Mouse (Mus musculus): ENCODE results near the gene Phb. TPM values are rescaled to one million over a fixed set of nuclear protein-coding genes. Genes with fewer than 3 reads are reported as not detected.
"Not testable (repeated sequence)": the region's sequence is repeated elsewhere in the genome, so short reads cannot be mapped to it uniquely, and the experiment has no call there.

Gene Phb
- total RNA-seq, 4 experiments from 2014 or later: 379 to 441 (median 399) TPM

DNA sequence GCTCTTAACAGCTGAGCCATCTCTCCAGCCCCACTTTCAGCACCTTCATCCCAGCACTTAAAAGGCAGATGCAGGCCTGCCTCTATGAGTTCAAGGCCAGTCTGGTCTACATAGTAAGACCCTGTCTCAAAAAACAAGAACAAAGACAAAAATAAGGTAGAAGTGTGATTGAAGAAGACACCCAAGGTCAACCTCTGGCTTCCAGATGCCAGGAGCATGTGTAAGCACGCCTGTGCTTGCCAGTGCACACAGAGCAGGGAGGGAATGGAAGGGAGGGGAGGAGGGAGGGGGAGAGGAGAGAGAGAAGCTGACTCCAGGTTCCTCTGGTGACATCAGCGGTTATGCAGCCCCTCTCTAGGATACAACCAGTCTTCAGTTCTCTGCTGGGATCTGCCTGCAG is 16.8 kb upstream of the Phb start:
- DNase-seq (ENCODE audit: low spot score): no peak

DNA sequence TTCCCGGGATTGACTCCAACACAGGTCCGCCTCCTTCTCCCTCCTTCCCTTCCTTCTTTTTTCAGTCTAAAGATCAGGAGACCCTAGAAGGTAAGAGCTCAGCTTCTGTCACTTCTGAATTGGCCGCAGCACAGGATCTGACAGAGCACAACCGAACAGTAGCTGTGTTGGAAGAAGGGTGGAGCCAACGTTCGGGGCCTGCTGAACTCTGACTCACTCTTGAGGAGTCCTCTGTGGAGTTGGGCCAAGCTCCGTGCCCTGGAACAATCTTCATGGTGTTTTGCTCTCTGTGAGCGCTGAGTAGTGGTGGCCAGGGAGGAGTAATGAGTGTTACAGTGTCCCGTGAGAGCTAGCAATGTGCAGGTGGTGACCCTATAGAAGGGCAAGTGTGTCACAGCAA is 15.8 kb upstream of the Phb start:
- no peak for DNase-seq (ENCODE audit: low spot score)

DNA sequence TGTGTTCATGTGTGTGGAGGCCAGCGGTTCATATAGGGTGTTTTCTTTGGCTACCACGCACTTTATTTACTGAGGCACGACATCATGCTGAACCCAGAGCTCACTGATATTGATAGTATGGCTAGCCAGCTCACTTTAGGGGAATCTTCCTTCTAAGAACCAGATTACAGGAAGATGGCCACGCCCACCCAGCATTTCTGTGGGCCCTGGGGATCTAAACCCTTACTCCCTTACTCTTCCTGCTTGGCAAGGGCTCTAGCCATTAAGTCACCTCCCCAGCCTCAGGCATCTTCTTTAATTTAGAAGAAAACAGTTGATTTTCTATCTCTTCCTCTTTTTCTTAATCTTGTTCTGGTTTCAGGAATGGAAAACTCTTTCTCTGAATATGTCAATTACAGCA is 9.3 kb upstream of the Phb start:
- DNase-seq (ENCODE audit: low spot score): no peak

DNA sequence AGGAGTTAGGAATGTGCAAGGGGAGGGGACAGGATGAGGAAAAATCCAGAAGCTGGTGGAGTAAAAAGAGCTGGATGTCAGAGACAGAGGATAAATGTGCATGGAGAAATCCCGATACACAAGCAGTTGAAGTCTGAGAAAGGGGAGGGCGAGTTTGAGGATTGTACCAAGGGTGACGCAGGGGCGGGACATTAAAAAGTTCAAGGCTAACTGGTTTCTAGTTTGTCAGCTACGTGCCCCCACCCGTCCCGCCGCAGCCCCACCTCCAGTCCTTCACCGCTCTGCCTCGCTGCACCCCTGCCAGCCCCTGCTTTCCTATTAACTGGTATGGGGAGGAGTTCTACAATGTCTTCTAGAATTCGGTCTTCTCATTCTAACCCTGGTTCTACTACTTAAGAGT is 420 bp downstream of the Phb start:
- DNase-seq (ENCODE audit: low spot score): no peak

DNA sequence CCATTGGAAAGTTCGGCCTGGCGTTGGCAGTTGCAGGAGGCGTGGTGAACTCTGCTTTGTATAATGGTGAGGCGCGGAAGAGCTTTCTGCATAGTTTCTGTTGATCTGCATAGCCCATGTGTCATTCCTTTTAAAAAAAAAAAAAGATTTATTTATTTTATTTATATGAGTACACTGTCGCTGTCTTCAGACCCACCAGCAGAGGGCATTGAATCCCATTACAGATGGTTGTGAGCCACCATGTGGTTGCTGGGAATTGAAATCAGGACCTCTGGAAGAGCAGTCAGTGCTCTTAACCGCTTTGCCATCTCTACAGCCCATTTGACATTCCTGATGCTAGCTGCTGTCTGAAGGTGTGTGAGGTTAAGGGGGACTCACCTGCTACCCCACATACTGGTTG is 1.3 kb downstream of the Phb start:
- DNase-seq (ENCODE audit: low spot score): not testable (repeated sequence)

DNA sequence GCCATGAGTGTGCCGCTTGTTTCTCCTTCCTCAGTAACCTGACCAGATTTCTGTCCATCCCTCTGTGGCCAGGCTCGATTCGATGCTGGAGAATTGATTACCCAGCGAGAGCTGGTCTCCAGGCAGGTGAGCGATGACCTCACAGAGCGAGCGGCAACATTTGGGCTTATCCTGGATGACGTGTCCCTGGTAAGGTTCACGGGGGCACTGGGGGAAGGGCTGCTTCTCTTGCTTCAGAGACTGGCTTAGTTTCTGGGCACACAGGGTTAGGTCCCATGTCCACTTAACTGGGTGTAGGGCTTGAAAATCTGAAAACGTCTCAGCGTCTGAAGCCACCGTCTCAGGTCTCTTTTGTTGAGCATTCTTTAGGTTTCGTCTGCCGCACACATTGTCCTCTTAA is 8.7 kb downstream of the Phb start:
- DNase-seq (ENCODE audit: low spot score): no peak

DNA sequence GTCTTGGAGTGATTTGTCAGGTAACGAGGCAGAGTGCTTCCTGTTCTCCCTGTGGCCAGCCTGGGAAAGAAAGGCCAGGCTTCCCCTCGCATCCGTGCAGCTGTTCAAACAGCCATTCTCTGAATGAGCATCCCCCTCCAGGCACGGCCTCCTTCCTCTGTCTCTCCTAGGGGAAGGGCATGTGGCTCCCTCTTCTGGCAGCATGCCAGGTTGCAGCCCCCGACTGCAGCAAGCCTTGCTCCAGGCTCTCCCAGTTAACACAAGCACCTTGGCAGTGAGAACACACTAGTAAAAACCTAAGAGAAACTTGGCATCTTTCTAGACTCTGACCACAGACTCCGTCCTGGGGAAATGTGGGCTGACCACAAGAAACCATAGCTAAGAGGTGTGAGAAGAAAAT is 9.6 kb downstream of the Phb start:
- DNase-seq (ENCODE audit: low spot score): no peak

DNA sequence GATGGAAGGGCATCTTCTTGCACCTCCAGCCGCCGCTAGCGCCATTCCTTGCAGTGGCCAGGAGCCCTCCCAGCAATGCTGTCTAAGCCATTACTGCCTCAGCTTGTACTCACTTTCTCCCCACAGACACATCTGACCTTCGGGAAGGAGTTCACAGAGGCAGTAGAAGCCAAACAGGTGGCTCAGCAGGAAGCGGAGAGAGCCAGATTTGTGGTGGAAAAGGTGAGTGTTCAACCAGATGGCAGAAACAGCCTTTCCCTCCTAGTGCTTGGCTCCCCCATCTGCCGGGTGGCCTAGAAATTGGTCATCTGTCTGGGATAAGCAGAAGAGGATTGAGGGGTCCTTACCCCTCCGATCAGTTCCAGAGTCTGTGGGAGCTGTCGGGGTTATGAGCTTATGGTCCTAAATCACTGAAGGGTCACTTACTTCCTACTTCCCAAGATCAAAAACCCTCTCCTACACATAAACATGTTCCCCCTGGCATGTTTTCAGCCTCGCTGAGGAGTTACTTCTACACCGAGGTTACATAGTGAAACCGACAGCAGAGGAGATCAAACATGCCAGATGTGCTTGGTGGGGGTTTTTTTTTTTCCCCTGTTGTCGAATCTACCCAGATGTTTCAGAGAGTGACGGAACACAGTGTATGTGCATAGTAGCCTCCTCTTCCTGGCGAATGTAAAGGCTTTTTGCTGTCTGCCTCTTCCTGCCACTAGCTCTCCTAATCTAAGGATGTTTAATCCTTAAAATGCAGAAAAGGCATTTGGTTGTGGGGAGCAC is 11.4 kb downstream of the Phb start:
- no peak for DNase-seq (ENCODE audit: low spot score)

DNA sequence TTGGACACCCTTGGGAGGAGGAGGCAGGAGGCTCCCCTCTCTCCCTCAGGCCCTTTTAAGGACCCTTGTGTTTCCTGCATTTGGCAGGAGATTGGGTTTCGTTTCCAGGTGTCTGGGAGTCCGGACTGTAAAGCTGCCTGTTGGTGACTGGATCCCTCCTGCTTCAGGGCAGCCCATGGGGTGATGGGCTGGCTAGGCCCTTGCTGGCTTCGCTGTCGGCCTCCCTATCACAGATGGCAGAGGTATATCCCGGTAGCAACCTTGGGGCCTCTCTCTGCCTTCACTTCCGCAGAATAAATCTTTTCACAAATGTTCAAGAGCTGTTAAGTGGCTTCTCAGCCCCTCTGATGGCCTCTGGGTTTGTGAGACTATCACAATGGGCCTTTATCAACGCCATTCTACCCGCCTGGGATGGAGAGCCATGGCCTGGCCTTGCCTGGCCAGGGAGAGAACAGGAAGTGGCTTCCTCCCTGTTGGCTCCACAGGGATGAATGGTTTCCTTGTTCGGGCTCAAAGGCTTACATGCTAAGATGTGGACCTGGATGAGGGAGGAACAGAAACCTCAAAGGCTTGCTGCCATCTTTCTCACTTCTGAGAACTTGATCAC is 15.3 kb downstream of the Phb start:
- no peak for DNase-seq (ENCODE audit: low spot score)

DNA sequence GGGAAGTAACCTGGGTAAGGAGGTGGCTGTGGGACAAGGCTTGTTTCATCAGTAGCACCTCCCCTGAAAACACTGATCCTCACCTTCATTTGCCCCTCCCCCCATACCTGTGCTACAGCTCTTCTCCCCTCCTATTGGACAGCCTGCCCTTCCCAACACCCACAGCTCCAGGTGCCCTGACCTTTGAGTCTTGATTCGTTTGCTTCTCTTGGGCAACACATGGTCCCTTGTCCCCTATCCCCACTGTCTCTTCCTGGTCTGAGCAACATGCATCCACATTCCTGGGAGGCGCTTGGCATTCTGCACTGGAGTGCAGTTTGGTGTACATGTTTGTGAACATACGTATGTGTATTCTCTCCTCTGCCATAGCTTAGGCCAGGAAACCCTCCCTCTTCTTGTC is 16.2 kb downstream of the Phb start:
- no peak for DNase-seq (ENCODE audit: low spot score)

DNA sequence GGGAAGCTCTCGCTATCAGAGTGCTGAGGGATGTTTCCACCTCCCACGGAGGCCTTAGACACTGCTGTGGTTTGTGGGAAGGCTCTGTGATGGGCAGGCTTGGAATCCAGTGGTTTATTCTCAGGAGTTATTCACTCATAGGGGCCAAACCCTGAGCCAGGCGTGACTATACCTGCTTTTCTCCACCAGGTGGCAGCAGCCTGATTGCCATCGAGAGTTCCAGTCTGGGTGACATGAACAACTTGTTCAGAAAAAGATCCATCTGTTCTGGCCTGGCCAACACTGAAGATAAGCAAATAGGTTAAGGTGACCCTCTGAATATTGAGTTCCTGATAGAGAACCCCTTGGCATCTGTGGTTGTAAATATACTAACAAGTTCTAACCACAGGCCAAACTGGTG is 19.3 kb downstream of the Phb start:
- peak; percentile 79 for DNase-seq (ENCODE audit: low spot score)

DNA sequence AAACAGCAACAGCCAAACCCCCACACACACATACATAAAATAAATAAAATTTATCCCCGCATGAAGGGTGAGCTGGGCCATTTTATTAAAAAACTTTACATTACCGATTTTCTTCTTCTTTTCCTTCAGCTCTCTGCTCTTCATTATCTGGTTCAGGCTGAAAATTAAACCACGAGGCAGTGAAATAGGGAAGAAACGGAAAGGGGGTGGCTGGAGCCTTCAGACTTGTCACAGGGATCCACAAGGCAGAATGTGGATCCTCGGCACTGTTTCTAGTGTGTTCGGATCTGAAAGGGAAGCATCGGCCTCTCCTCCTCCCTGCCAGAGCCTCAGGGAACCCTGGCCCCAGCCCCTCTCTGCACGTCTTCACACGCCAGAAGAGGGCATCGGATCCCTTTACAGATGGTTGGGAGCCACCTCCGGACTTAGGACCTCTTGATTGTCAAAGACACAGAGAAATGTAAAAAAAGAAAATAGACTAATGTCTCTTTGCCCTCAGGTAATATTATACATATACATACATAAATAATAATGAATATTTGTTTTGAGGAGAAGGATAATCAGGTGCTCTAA is 20.4 kb downstream of the Phb start:
- DNase-seq (ENCODE audit: low spot score): no peak

DNA sequence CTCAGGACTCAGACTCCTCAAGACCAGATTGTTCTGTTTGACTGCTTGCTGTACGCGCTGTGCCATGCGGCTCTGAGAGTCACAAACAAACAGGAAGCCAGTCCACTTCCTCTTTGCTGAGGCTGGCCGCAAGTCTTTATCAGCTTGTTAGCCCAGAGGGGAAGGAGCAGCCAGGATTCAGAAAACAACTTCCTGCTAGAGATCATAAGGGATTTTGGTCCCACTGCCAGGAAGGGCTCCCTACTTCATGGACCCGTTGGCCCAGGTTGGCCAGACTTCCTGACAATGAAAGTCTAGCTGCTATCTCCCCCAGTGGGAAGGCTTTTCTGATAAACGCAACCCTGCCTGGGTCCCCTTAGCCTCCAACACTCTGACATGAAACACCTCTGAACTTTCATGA is 21.8 kb downstream of the Phb start:
- peak; percentile 73 for DNase-seq (ENCODE audit: low spot score)

DNA sequence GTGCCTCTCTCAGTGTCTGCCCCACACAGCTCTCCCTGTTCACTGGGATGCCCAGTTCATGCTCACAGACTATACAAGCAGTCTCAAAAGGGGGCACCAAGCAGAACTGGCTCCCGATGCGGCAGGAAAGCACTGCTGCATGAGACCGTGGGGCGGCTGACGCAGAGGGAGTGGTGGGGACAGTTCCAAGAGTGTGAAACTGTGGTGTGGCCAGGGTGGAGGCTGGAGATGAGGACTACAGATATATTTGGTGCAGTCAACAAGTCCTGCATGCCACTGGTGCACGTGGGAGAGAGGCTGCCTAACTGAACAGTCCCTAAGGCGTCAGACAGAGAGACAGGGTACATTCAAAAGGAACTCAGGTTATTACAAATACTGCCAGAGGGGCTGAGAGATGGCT is 22.2 kb downstream of the Phb start:
- DNase-seq (ENCODE audit: low spot score): peak; percentile 19

DNA sequence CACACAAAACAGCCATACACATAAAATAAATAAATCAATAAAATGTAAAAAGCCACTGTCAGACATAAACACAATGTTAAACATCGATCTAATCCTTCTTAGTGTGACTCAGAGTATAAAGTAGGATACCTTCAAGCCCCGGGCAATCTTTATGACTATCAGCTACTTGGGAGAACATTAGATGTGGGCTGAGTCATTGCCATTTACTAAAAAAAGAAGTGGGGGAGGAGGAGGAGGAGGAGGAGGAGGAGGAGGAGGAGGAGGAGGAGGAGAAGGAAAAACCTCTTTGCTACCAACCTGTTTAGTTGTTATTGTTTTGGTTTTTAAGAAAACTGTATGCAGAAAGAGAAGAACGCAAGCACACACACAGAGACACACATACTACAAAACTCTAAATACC is 22.8 kb downstream of the Phb start:
- DNase-seq (ENCODE audit: low spot score): no peak

DNA sequence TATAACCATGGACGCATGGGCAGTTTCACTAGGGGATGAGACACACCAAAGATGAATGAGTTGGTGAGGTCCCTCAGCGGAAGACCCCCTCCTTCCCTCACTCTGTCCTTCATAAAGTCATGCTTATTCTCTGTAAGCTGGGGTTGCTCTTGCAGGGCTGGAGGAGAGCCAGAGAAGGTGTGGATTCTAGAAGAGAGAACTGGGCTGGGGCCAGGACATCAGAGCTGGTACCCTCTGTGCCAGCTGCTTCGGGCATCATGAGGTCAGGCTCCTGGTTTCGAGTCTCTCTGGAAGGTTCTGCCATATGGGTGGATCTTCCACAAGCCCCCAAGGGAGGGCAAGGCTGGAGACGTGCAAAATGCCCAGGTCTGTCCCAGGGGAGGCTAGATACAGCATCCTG is 31.8 kb downstream of the Phb start:
- DNase-seq (ENCODE audit: low spot score): no peak

DNA sequence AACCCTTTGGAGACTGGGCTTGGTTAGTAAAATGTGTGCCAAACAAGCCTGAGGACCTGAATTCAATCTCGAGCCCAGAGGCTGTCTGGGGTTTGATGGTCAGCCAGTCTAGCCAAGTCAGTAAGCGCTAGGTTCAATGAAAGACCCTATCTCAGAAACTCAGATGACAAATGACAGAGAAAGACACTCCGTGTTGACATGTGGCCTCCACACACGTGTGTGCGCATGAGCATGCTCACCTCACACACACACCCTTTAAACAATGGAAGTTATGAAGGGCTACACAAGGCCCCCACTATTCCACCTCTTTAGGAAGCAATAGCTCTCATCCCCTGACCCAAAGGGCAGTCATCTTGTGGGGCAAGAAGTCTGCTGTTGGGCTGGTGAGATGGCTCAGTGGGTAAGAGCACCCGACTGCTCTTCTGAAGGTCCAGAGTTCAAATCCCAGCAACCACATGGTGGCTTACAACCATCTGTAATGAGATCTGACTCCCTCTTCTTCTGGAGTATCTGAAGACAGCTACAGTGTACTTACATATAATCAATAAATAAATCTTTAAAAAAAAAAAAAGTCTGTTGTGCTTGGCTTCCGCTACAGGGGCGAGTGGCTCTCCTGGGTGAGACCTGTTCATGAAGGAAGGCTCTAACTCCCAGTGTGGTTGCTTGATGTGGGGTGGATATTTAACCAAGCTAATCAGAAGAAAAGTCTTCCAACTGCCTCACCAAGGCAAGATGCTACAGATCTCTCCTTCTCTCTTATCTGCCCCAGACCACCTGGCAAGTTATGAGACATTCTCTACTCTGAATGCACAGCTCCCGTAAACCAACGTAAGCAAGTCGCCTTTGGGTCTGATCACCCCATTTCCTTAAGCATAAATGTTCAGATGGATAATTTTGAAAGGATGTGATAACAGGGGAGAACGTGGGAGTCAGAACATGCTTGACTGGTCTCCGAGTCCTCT is 34.3 kb downstream of the Phb start:
- DNase-seq (ENCODE audit: low spot score): no peak

DNA sequence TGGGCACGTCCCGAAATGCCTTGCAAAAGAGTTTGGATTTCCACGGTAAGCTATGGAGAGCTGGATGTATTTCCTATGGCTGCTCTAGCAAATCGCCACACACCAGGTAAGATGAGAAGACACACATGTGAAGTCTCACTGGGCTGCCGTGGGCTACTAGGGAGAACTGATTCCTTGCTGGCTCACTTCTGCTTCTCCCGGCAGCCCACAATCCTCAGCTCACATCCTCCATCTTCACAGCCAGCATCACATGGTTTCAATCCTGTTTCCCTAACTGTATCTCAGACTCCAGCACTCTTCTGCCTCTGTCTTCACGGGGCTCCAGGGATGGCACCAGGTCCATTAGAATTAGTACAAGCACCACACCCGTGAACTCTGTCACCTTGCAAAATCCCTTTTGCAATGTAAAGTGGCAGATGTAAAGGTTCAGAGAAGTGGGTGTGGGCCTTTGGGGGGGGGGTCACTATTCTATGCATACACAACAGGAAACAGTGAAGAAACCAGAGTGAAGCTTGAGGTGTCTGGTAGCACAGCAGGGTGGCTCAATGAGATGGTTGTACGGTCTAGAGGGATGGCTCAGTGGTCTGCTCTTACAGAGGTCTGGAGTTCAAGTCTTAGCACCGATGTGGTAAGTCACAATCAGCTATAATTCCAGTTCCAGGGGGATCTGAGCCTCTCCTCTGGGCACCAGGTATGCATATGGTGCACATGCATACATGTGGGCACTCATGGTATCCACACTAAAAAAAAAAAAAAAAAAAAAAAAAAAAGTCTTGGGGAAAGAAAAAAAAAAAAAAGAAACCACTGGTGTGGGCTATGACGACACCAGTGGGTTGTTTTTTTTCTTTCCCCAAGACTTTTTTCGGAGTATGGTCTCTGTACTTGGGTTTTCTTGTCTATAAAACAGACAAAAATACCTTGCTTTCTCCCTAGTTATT is 37.5 kb downstream of the Phb start:
- no peak for DNase-seq (ENCODE audit: low spot score)

DNA sequence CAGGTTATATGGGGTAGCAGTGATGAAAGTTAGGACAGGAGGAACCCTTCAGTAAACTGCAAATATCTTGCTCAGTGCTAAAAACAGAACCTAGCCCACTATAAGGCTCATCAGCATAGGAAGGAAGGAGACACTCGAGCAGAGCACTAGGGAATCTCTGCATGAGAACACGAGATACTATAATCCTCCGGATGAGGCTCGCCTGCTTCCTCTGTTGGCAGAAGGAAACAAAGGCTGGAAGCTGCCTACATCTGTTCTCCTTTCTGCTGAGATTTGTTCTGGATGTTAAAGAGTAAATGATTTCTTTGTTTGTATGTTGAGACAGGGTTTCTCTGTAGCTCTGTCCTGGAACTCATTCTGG is 38.2 kb downstream of the Phb start:
- no peak for DNase-seq (ENCODE audit: low spot score)

DNA sequence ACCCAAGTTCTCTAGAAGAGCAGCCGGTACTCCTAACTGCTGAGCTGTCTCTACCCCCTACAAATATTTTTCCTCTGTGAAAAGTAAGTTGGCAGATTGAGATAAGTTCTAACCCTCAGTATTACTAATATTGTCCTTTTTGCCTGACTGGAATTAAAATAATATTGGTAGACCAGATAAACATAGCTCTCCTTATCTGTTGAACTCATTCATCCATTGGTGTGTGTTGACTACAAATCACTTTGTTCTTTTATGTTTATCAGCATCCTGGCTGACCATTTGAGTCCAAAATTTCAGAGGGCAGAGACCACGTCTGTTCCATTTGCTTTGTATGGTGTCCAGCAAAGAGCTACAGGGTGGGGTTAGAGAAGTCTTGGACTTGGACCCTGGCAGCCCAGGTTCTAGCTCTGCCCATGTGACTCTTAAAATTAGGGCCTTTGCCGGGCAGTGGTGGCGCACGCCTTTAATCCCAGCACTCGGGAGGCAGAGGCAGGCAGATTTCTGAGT is 42.8 kb downstream of the Phb start:
- DNase-seq (ENCODE audit: low spot score): no peak

DNA sequence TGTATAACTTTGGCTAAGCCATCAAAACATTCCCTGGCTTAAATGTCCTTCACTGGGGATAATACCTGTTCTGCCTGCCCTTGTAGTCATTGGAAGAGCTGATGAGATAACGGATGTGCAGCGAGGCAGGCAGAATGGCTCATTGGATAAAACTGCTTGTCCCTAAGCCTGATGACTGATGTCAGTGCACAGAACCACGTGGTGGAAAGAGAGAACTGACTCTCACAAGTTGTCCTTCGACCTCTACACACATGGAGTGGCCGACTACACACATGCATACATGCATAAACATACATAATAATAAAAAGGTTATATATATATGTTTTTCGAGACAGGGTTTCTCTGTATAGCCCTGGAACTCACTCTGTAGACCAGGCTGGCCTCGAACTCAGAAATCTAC is 43.7 kb downstream of the Phb start:
- no peak for DNase-seq (ENCODE audit: low spot score)

Data from heart, adult 8-10 months (tissue).